Mouse (Mus musculus): ENCODE results near the gene Gde1.

DNA sequence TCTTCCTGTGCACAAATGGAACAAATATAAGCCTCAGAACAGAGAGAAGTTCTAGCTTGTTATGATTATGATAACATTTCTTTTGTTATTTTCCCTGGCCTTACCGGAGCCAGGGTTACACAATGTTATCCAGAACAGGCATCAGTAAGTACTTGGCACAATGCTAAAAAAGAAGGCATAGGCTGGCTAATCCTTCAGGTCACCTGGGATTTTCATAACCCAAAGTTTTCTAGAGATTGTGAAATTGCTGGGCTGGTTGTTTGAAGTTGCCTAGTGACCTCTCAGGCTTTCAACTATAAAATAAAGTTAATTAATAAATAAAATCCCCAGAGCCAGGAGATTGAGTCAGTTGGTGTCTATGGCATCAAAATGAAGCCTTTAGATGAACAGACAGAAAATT, 9.3 kb upstream of the Gde1 start:
- TF ChIP-seq CHD2 (IDR thresholded peaks at IDR 0.05; ENCODE audit: low read depth, low read length) (no peak), ZC3H11A (IDR thresholded peaks at IDR 0.05; ENCODE audit: borderline replicate concordance, low read depth, low read length) (no peak), ZNF384 (IDR thresholded peaks at IDR 0.05; ENCODE audit: low read depth, low read length) (no peak), HCFC1 (IDR thresholded peaks at IDR 0.05; ENCODE audit: borderline replicate concordance, insufficient read depth, low read length) (no peak)
